Mouse (Mus musculus) heart, adult 2 months (tissue): Measurements from ENCODE around the gene Lactb. TPM values are rescaled to one million over a fixed set of nuclear protein-coding genes. Genes with fewer than 3 reads are reported as not detected.

ENCODE experiments used
- DNase-seq, 2 experiments: peaks; one replicate each; pipeline ENCODE4 v3.0.0; 2021
- H3K27ac ChIP-seq: fragments of 200-600 bp; 2 replicates; pipeline ENCODE4 v1.8.1; 2022
- H3K27me3 ChIP-seq: fragments of 200-500 bp; 2 replicates; pipeline ENCODE4 v1.6.1; 2012; ENCODE audit warnings: mild to moderate bottlenecking, low read length, inconsistent platforms, mixed read lengths; ENCODE audit not compliant: control insufficient read depth, insufficient read depth
- H3K36me3 ChIP-seq: fragments of 200-500 bp; 2 replicates; pipeline ENCODE4 v1.6.1; 2012; ENCODE audit warnings: low read length, inconsistent platforms; ENCODE audit not compliant: control insufficient read depth, insufficient read depth
- H3K4me1 ChIP-seq: fragments of 200-500 bp; 2 replicates; pipeline ENCODE4 v1.6.1; 2011; ENCODE audit warnings: low read length; ENCODE audit not compliant: control insufficient read depth, insufficient read depth
- H3K4me3 ChIP-seq: fragments of 200-600 bp; 2 replicates; pipeline ENCODE4 v1.8.1; 2022
- H3K79me2 ChIP-seq: fragments of 200-500 bp; replicated peaks from 2 replicates; pipeline ENCODE4 v1.6.1; 2012; ENCODE audit warnings: mild to moderate bottlenecking, inconsistent platforms, low read length, moderate library complexity, mixed read lengths; ENCODE audit not compliant: control insufficient read depth, insufficient read depth
- H3K9ac ChIP-seq: fragments of 200-500 bp; 2 replicates; pipeline ENCODE4 v1.6.1; 2012; ENCODE audit warnings: low read depth, mild to moderate bottlenecking, control low read depth, inconsistent platforms, low read length, mixed read lengths
- CTCF ChIP-seq: fragments of 200-600 bp; IDR thresholded peaks from 2 replicates; pipeline ENCODE4 v1.8.1; 2022; ENCODE audit warnings: antibody characterized with exemption, mild to moderate bottlenecking, moderate library complexity
- EP300 ChIP-seq: fragments of 200-500 bp; IDR thresholded peaks from 2 replicates; pipeline ENCODE4 v1.6.1; 2011; ENCODE audit warnings: low read depth, low read length, control low read depth; ENCODE audit not compliant: insufficient read depth
- POLR2A ChIP-seq: fragments of 200-500 bp; IDR thresholded peaks from 2 replicates; pipeline ENCODE4 v1.6.1; 2011; ENCODE audit warnings: mild to moderate bottlenecking, low read depth, low read length, control low read depth; ENCODE audit not compliant: insufficient read depth
- WGBS: fragments of 180-500 bp; shearing (Covaris S2); methylation state at CpG from one replicate; pipeline ENCODE4 v1.1.7; 2018; 5-methylcytosine and 5-hydroxymethylcytosine counted together
- intact Hi-C: fragments of 180-260 bp; cut with DNase I; formaldehyde crosslinking; loops from one replicate; pipeline ENCODE4 v1.15.1; 2025
- polyA plus RNA-seq: library from polyadenylated mRNA; depleted of rRNA; stranded (reverse); fragments of >200 nt; gene quantifications from 2 replicates; pipeline ENCODE4 v1.2.3, GENCODE M21; 2012
- total RNA-seq, 2 experiments: library from RNA; stranded (reverse); gene quantifications; 2 replicates each; pipeline ENCODE4 v1.2.3; 2021

Lactb gene
- total and polyA plus RNA-seq, 3 experiments = 6.8 to 20.6 (median 20.4) TPM

GRCm38 (mm10) chr9:66977121-66977520 lies 1.8 kb upstream of the Lactb start:
- Histone ChIP-seq H3K36me3 (no peaks in the 10 kb centered on the region), H3K79me2 (no peaks in the 10 kb centered on the region), H3K27me3 (no peaks in the 10 kb centered on the region), H3K4me1 (no peaks in the 10 kb centered on the region), H3K9ac (no peak overlapping the region), H3K27ac (no peak overlapping the region), H3K4me3 (no peak overlapping the region)
- no peak for DNase-seq
- 63% methylated on average over 5 of the region's 5 CpGs for WGBS
- intact Hi-C loops = no loop called here
- TF ChIP-seq CTCF (no peak), EP300 (no peak), POLR2A (no peak)

- WGBS = under 1% methylated on average over 41 of the region's 41 CpGs
- peak overlapping the region; percentile 86 for H3K9ac ChIP-seq
- TF ChIP-seq EP300 (no peak), POLR2A (no peak; the same call in 1 of the 2 replicates), CTCF (peak; percentile 32)
- no peaks in the 10 kb centered on the region for H3K4me1 ChIP-seq
- DNase-seq = peak; percentile 81 to 85
- H3K36me3 ChIP-seq = no peaks in the 10 kb centered on the region
- H3K79me2 ChIP-seq = no peaks in the 10 kb centered on the region
- intact Hi-C loops = loop anchor here (2.0 kb wide), 2 partner anchors 28 to 68 kb away; partner anchors contain the start of gene Rps27l
- peak overlapping the region; percentile 84 for H3K27ac ChIP-seq
- H3K4me3 ChIP-seq = peak overlapping the region; percentile 92
- H3K27me3 ChIP-seq = no peaks in the 10 kb centered on the region
These were observed 511 bp downstream of the Lactb start for GRCm38 (mm10) chr9:66974721-66975225.

DNA sequence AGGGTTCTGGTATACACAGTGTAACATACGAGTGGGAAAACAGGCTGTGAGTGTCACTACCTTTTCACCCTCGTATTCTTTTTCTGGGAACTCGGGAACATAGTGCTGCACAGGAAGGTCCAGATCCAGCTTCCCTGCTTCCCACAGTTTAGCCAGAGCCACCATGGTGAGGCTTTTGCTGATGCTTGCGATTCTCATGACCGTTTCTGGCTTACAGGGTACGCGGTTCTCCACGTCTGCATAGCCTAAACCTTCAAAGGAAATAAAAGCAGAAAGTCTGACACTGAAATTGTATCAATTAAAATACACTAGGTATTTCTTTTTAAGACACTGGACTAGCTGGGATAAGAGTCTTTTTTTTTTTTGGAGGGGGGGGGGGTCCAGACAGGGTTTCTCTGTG lies 4.2 kb downstream of the Lactb start:
- H3K4me3 ChIP-seq = no peak overlapping the region
- no peaks in the 10 kb centered on the region for H3K27me3 ChIP-seq
- 88% methylated on average over 8 of the region's 8 CpGs for WGBS
- no peaks in the 10 kb centered on the region for H3K36me3 ChIP-seq
- no peak overlapping the region for H3K27ac ChIP-seq
- H3K4me1 ChIP-seq = no peaks in the 10 kb centered on the region
- no peak for DNase-seq
- no peak for TF ChIP-seq POLR2A
- TF ChIP-seq EP300 = no peak
- no peak for TF ChIP-seq CTCF
- H3K9ac ChIP-seq = no peak overlapping the region
- no peaks in the 10 kb centered on the region for H3K79me2 ChIP-seq
- intact Hi-C loops = no loop called here

GRCm38 (mm10) chr9:66967492-66967891 lies 7.8 kb downstream of the Lactb start:
- H3K4me1 ChIP-seq = no peaks in the 10 kb centered on the region
- DNase-seq = no peak
- no peaks in the 10 kb centered on the region for H3K27me3 ChIP-seq
- TF ChIP-seq EP300 = no peak
- TF ChIP-seq POLR2A = no peak
- TF ChIP-seq CTCF = no peak
- H3K4me3 ChIP-seq = no peak overlapping the region
- H3K27ac ChIP-seq = no peak overlapping the region
- no peaks in the 10 kb centered on the region for H3K79me2 ChIP-seq
- H3K36me3 ChIP-seq = no peaks in the 10 kb centered on the region
- intact Hi-C loops = no loop called here
- WGBS = 90% methylated on average over 8 of the region's 8 CpGs
- H3K9ac ChIP-seq = no peak overlapping the region

- intact Hi-C loops = no loop called here
- H3K27me3 ChIP-seq = no peaks in the 10 kb centered on the region
- no peaks in the 10 kb centered on the region for H3K4me1 ChIP-seq
- TF ChIP-seq POLR2A = no peak
- TF ChIP-seq CTCF = no peak
- TF ChIP-seq EP300 = no peak
- H3K36me3 ChIP-seq = no peaks in the 10 kb centered on the region
- H3K27ac ChIP-seq = no peak overlapping the region
- no peak overlapping the region for H3K4me3 ChIP-seq
- no peaks in the 10 kb centered on the region for H3K79me2 ChIP-seq
- no peak overlapping the region for H3K9ac ChIP-seq
- no peak for DNase-seq
- 79% methylated on average over 3 of the region's 3 CpGs for WGBS
These were observed 13.8 kb downstream of the Lactb start for GRCm38 (mm10) chr9:66961478-66961877.

- Histone ChIP-seq H3K79me2 (no peaks in the 10 kb centered on the region), H3K9ac (no peak overlapping the region), H3K27ac (no peak overlapping the region), H3K4me1 (no peaks in the 10 kb centered on the region), H3K36me3 (no peaks in the 10 kb centered on the region), H3K4me3 (no peak overlapping the region), H3K27me3 (no peaks in the 10 kb centered on the region)
- no peak for DNase-seq
- WGBS = 91% methylated on average over 3 of the region's 3 CpGs
- intact Hi-C loops = no loop called here
- TF ChIP-seq CTCF (no peak), EP300 (no peak), POLR2A (no peak)
These were observed 17.8 kb downstream of the Lactb start for GRCm38 (mm10) chr9:66957451-66957850.
